Mouse (Mus musculus) limb, embryonic 11.5 days (tissue): ENCODE data around the gene Lhx6. TPM values are rescaled to one million over a fixed set of nuclear protein-coding genes. Genes with fewer than 3 reads are reported as not detected.
A peak's percentile ranks its signal among the peaks of the same experiment; 100 is the strongest.

Experiments
- ATAC-seq: fragments of 200-750 bp; cut with Nextera tagmentation; 2 replicates; pipeline ENCODE4 v1.8.0; 2017; ENCODE audit warnings: low read depth; ENCODE audit not compliant: insufficient number of reproducible peaks, low FRiP score, low TSS enrichment
- DNase-seq: peaks from one replicate; pipeline ENCODE4 v3.0.0-alpha.2; 2015; ENCODE audit warnings: low spot score
- H3K27ac ChIP-seq: fragments of 300-500 bp; sonication (generic); replicated peaks from 2 replicates; pipeline ENCODE4 v1.5.1; 2014; ENCODE audit warnings: low read depth, mild to moderate bottlenecking, low read length
- H3K27me3 ChIP-seq: fragments of 300-500 bp; sonication (generic); 2 replicates; pipeline ENCODE4 v1.6.1; 2014; ENCODE audit warnings: mild to moderate bottlenecking, low read length, mixed read lengths; ENCODE audit not compliant: control insufficient read depth, insufficient read depth
- H3K36me3 ChIP-seq: fragments of 300-500 bp; sonication (generic); 2 replicates; pipeline ENCODE4 v1.6.1; 2014; ENCODE audit warnings: mild to moderate bottlenecking, low read length, moderate library complexity, mixed read lengths; ENCODE audit not compliant: control insufficient read depth, insufficient read depth
- H3K4me1 ChIP-seq: fragments of 300-500 bp; sonication (generic); 2 replicates; pipeline ENCODE4 v1.6.1; 2014; ENCODE audit warnings: low read length, mixed read lengths; ENCODE audit not compliant: control insufficient read depth, insufficient read depth
- H3K4me2 ChIP-seq: fragments of 300-500 bp; sonication (generic); 2 replicates; pipeline ENCODE4 v1.6.1; 2014; ENCODE audit warnings: low read depth, mild to moderate bottlenecking, moderate library complexity; ENCODE audit not compliant: severe bottlenecking
- H3K4me3 ChIP-seq: fragments of 300-500 bp; sonication (generic); 2 replicates; pipeline ENCODE4 v1.5.1; 2014; ENCODE audit warnings: low read depth, low read length
- H3K9ac ChIP-seq: fragments of 300-500 bp; sonication (generic); 2 replicates; pipeline ENCODE4 v1.6.1; 2014; ENCODE audit warnings: mild to moderate bottlenecking, low read length
- H3K9me3 ChIP-seq: fragments of 300-500 bp; sonication (generic); 2 replicates; pipeline ENCODE4 v1.6.1; 2016; ENCODE audit warnings: low read length; ENCODE audit not compliant: control insufficient read depth
- WGBS: fragments of 180-500 bp; shearing (Covaris S2); extraction: QIAGEN DNeasy Blood & Tissue Kit; methylation state at CpG from one replicate; pipeline ENCODE4 v1.1.7; 2014; 5-methylcytosine and 5-hydroxymethylcytosine counted together
- polyA plus RNA-seq: library from polyadenylated mRNA; unstranded; fragments of >200 nt; fragmentation: Nextera tagmentation; extraction: Ambion mirVana; gene quantifications from 2 replicates; pipeline ENCODE4 v1.2.1, GENCODE M21; 2014

Gene Lhx6
- polyA plus RNA-seq, 1 experiment from 2014 or later: 0.83 TPM

DNA sequence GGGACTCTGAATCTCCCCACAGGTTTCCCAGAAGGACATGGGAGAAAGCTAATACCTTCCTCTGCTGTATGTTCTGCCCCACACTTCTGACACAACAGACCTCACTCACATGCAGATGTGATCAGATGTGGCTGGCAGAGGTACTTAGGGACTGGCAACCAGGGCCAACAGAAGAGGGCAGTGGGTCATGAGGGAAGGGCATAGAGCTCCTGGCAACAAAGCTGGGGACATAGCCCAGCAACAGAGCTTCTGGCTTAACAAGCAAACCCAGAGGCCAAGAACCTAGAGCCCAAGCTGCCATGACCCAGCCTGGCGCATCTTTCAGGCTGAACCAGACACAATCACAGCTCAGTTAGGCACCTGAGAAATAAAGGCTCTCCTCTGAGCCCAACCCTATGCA is 20.2 kb downstream of the Lhx6 start:
- Histone ChIP-seq H3K4me2 (no peak overlapping the region), H3K36me3 (no peaks in the 10 kb centered on the region), H3K4me1 (peaks cover 7% of the 10 kb centered on the region), H3K27ac (no peak overlapping the region), H3K27me3 (peaks cover 28% of the 10 kb centered on the region), H3K4me3 (no peak overlapping the region), H3K9ac (no peak overlapping the region), H3K9me3 (no peaks in the 10 kb centered on the region)
- DNase-seq (no peak), ATAC-seq (no peak)
- WGBS: 88% methylated on average over 1 of the region's 1 CpGs

DNA sequence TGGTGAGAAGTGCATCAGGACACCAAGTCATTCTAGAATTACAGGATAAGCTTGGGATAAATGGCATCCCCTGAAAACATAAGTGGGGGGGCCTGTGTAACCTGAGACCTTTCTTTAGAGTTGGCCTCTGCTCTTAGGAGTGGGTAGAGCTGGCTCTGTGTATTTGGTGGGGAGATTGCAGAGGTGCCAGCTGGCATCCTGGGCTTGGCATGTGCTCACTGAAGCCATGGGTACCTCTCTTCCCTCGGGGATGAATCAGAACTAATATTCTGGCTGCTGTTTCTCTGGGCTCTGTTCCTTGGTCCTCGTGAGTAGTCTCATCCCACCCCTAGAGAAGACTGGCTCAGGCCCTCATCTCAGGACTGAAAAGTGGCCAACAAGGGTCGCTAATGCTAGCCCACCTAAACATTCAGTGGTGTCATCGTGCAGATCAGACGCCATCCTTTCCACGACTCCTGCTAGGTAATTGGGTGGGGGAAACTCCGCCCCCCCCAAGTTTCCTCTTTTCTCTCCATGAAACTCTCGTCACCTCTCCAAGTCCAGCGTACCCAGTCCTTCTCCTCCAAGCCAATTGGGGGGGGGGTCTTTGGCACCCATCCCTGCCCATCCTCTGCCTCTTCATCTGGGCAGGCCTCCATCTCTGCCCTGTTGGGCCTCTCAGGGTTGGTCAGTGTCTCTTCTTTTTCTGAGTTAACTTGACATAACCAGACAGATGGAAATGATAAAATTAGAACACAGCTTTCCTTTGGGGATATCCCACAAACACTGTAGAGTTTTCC is 22.2 kb downstream of the Lhx6 start:
- 83% methylated on average over 9 of the region's 9 CpGs for WGBS
- ATAC-seq: no peak
- H3K27me3 ChIP-seq: peaks cover 11% of the 10 kb centered on the region

GRCm38 (mm10) chr2:36081446-36081845 is 23.8 kb downstream of the Lhx6 start:
- Histone ChIP-seq H3K36me3 (no peaks in the 10 kb centered on the region), H3K4me1 (peaks cover 18% of the 10 kb centered on the region), H3K9me3 (no peaks in the 10 kb centered on the region), H3K4me3 (no peak overlapping the region), H3K9ac (no peak overlapping the region), H3K4me2 (no peak overlapping the region), H3K27ac (no peak overlapping the region), H3K27me3 (peaks cover 3% of the 10 kb centered on the region; the same call in 1 of the 2 replicates)
- 27% methylated on average over 9 of the region's 9 CpGs for WGBS
- ATAC-seq: 0 out of 2 replicates have a peak, but pooled peaks have one; percentile 7
- DNase-seq: peak; percentile 46

More for the DNA sequence above, 22.2 kb downstream of the Lhx6 start:
- no peak overlapping the region for H3K4me3 ChIP-seq
- DNase-seq: no peak
- no peak overlapping the region for H3K9ac ChIP-seq
- H3K4me2 ChIP-seq: no peak overlapping the region
- no peaks in the 10 kb centered on the region for H3K9me3 ChIP-seq
- no peaks in the 10 kb centered on the region for H3K36me3 ChIP-seq
- peaks cover 13% of the 10 kb centered on the region for H3K4me1 ChIP-seq
- no peak overlapping the region for H3K27ac ChIP-seq

DNA sequence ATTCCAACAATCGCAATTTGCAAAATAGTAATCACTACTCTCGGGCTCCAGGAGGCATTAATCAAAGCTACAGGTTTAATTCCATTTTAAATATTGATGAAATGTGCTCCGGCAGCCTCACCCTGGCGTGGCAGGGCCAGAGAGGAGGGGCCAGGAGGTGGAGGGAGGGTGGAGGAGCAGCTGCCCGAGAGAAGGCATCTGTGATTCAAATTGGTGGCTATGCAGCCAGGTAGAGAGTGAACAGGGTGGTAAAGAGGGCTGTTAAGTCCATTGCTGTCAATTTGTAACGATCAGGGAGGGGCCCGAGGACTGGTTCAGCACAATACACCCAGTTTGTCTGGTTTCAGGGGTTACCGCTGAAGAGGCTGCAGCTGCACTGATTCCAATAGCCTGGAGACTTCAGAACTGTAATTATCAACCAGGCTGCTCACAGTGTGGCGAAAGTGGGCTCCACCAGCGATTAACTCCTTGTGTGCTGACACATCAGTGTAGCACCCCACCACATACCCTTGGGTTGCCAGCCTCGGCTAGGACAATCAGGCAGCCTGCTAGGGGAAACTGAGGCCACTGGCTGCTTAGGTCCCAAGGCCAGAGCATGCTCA is 27.9 kb downstream of the Lhx6 start:
- H3K27ac ChIP-seq: no peak overlapping the region
- DNase-seq (no peak), ATAC-seq (peak; percentile 24; the same call in 1 of the 2 replicates)
- peaks cover 18% of the 10 kb centered on the region for H3K4me1 ChIP-seq
- no peak overlapping the region for H3K9ac ChIP-seq
- H3K4me3 ChIP-seq: no peak overlapping the region
- no peaks in the 10 kb centered on the region for H3K36me3 ChIP-seq
- H3K27me3 ChIP-seq: no peaks in the 10 kb centered on the region
- H3K9me3 ChIP-seq: no peaks in the 10 kb centered on the region
- 12% methylated on average over 11 of the region's 11 CpGs for WGBS
- H3K4me2 ChIP-seq: peak overlapping the region; percentile 31

GRCm38 (mm10) chr2:36075210-36075609 is 30.0 kb downstream of the Lhx6 start:
- Histone ChIP-seq H3K36me3 (no peaks in the 10 kb centered on the region), H3K9ac (no peak overlapping the region), H3K27ac (no peak overlapping the region), H3K4me1 (peaks cover 11% of the 10 kb centered on the region), H3K4me2 (no peak overlapping the region), H3K9me3 (no peaks in the 10 kb centered on the region), H3K27me3 (no peaks in the 10 kb centered on the region), H3K4me3 (no peak overlapping the region)
- DNase-seq: no peak
- ATAC-seq: no peak
- WGBS: 91% methylated on average over 5 of the region's 5 CpGs

DNA sequence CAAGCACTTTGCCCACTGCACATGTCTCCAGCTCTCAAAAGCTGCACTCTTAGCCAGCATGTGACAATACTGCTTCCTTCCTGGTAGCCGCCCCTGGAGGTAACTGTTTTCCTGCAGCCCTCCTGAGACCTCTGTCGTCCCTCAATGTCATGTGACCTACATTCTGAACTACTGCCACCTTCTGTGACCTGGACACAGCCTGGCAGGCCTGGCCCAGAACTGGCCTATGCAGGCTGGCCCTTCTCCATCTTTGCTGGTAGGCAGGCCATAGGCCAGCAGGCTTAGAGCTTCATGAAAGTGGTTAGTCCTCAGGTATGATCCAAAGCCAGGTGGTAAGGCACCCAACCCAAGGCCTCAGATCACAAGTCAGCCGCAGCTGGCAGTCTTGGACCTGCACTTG is 31.4 kb downstream of the Lhx6 start:
- no peaks in the 10 kb centered on the region for H3K27me3 ChIP-seq
- H3K9me3 ChIP-seq: no peaks in the 10 kb centered on the region
- no peaks in the 10 kb centered on the region for H3K36me3 ChIP-seq
- H3K4me1 ChIP-seq: peaks cover 7% of the 10 kb centered on the region
- no peak overlapping the region for H3K4me2 ChIP-seq
- no peak overlapping the region for H3K9ac ChIP-seq
- no peak overlapping the region for H3K27ac ChIP-seq
- ATAC-seq (no peak), DNase-seq (no peak)
- 55% methylated on average over 3 of the region's 3 CpGs for WGBS
- H3K4me3 ChIP-seq: no peak overlapping the region

GRCm38 (mm10) chr2:36071660-36072305 is 33.4 kb downstream of the Lhx6 start:
- H3K36me3 ChIP-seq: no peaks in the 10 kb centered on the region
- WGBS: 81% methylated on average over 8 of the region's 8 CpGs
- no peak for ATAC-seq

DNA sequence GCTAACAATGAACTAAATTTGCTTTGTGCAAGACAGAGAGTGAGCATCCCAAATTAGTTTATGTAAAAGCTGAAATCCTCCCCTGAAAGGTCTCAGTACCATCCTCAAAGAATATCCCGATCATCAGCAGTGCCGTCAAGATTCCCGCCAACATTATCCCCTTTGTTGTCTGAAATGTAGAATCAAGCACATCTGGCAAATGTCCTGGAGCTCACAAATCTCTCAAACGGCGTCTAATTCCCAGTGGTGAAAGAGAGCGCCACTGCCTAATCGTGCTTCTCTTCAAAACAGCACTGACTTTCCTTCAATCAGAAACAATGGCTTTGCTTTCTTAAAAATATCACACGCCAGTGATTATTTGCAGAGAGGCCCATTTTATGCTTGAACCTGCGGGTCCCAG is 38.1 kb downstream of the Lhx6 start:
- Histone ChIP-seq H3K9ac (no peak overlapping the region), H3K4me1 (no peaks in the 10 kb centered on the region), H3K9me3 (no peaks in the 10 kb centered on the region), H3K4me2 (no peak overlapping the region), H3K27me3 (no peaks in the 10 kb centered on the region), H3K4me3 (no peak overlapping the region), H3K36me3 (no peaks in the 10 kb centered on the region), H3K27ac (no peak overlapping the region)
- WGBS: 57% methylated on average over 9 of the region's 9 CpGs
- no peak for DNase-seq
- ATAC-seq: no peak

More at GRCm38 (mm10) chr2:36071660-36072305, 33.4 kb downstream of the Lhx6 start:
- Histone ChIP-seq H3K9me3 (no peaks in the 10 kb centered on the region), H3K4me3 (no peak overlapping the region), H3K4me1 (no peaks in the 10 kb centered on the region), H3K9ac (no peak overlapping the region), H3K4me2 (no peak overlapping the region), H3K27me3 (no peaks in the 10 kb centered on the region), H3K27ac (no peak overlapping the region)
- no peak for DNase-seq
